Mouse (Mus musculus): Measurements from ENCODE around the gene Gapdh. TPM values are rescaled to one million over a fixed set of nuclear protein-coding genes. Genes with fewer than 3 reads are reported as not detected.

Gene Gapdh
- polyA plus RNA-seq, 1 experiment from 2014 or later: 1,531 TPM

DNA sequence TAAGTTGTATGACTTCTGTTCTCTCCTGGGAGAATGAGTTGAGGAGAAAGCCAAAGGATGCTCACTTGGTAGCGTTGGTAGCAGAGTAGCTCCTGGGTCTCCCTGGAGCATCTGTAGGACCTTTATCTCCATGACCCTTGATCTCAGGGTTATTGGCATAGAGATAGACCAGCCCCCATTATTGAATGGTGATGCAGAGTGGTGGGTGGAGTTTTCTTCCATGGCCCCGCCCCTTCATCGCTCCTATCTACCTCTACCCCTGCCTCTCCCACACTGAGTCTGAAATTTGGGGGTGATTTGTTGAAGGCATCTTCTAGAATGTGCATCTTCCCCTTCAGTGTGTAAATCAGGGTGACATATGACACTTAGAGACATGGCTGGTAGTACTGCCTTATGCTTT, 9.8 kb downstream of the Gapdh start:
- Histone ChIP-seq H3K27ac (replicated peaks) (no peak overlapping the region), H3K27me3 (no peaks in the 10 kb centered on the region), H3K9ac (no peak overlapping the region), H3K36me3 (peaks cover 60% of the 10 kb centered on the region), H3K4me2 (no peak overlapping the region), H3K4me3 (no peak overlapping the region), H3K9me3 (no peaks in the 10 kb centered on the region), H3K4me1 (replicated peaks) (peaks cover 2% of the 10 kb centered on the region)
- ATAC-seq (ENCODE audit: low FRiP score, low read depth): no peak
- WGBS: 92% methylated on average over 3 of the region's 3 CpGs

GRCm38 (mm10) chr6:125155262-125155661, 11.0 kb downstream of the Gapdh start:
- H3K36me3 ChIP-seq: peaks cover 55% of the 10 kb centered on the region

DNA sequence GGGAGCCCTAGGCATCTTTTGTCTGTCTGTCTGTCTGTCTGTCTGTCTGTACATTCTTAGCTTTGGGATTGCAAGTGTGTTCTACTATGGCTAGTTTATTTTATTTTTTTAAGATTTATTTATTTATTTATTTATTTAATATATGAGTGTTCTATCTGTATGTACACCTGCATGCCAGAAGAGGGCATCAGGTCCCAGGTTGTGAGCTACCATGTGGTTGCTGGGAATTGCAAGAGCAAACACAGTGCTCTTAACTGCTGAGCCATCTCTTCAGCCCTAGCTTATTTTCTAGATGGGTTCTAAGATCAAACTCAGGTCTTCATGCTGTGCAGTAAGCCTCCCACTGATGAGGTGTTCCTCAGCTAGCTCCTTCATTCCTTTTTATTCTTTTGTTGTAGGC, 11.7 kb downstream of the Gapdh start:
- no peak overlapping the region for H3K4me2 ChIP-seq
- no peak overlapping the region for H3K27ac ChIP-seq (replicated peaks)
- H3K36me3 ChIP-seq: peaks cover 48% of the 10 kb centered on the region
- no peaks in the 10 kb centered on the region for H3K27me3 ChIP-seq
- no peak overlapping the region for H3K4me3 ChIP-seq
- no peaks in the 10 kb centered on the region for H3K9me3 ChIP-seq
- H3K9ac ChIP-seq: no peak overlapping the region
- no peak for ATAC-seq (ENCODE audit: low FRiP score, low read depth)
- peaks cover 3% of the 10 kb centered on the region for H3K4me1 ChIP-seq (replicated peaks)

More at GRCm38 (mm10) chr6:125155262-125155661, 11.0 kb downstream of the Gapdh start:
- Histone ChIP-seq H3K4me2 (no peak overlapping the region), H3K27me3 (no peaks in the 10 kb centered on the region), H3K9ac (no peak overlapping the region), H3K27ac (replicated peaks) (no peak overlapping the region), H3K9me3 (no peaks in the 10 kb centered on the region), H3K4me3 (no peak overlapping the region), H3K4me1 (replicated peaks) (no peaks in the 10 kb centered on the region)
- ATAC-seq (ENCODE audit: low FRiP score, low read depth): no peak
- 82% methylated on average over 8 of the region's 8 CpGs for WGBS

DNA sequence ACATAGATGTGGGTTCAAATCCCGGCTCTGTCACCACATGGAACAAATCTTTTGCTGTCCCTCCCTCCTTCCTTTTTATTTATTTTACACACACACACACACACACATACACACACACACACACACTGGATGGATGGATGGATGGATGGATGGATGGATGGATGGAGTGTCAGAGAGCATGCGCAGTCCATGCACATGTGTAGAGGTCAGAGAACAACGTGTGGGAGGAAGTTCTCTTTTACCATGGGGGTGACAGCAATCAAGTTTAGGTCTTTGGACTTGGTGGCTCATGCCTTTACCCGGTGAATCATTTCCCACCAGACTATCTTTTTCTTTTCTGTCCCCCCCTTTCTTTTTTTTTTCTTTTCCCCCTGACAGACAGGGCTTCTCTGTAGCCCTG, 12.6 kb downstream of the Gapdh start:
- H3K4me3 ChIP-seq: no peak overlapping the region
- H3K27me3 ChIP-seq: no peaks in the 10 kb centered on the region
- ATAC-seq (ENCODE audit: low FRiP score, low read depth): no peak
- peaks cover 40% of the 10 kb centered on the region for H3K36me3 ChIP-seq
- H3K4me2 ChIP-seq: no peak overlapping the region
- 92% methylated on average over 4 of the region's 4 CpGs for WGBS
- H3K9ac ChIP-seq: no peak overlapping the region
- H3K27ac ChIP-seq (replicated peaks): no peak overlapping the region
- no peaks in the 10 kb centered on the region for H3K9me3 ChIP-seq
- H3K4me1 ChIP-seq (replicated peaks): peaks cover 12% of the 10 kb centered on the region

DNA sequence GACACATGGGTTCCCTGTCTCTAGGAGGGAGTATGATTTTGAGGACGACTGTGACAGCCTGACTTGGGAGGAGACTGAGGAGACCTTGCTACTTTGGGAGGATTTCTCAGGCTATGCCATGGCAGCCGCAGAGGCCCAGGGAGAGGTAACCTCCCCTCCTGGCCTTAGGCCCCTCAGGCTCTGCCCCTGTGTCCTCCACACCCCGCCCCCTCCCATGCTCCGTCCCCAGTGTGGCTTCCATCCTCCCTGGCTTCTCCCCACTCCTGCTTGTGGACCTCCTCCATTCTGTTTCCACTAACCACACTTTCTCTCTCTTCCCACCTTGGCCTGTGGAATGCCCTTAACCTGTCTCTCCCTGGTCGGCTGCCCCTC, 13.3 kb downstream of the Gapdh start:
- Histone ChIP-seq H3K36me3 (peaks cover 37% of the 10 kb centered on the region), H3K27ac (replicated peaks) (no peak overlapping the region), H3K27me3 (no peaks in the 10 kb centered on the region), H3K4me1 (replicated peaks) (peaks cover 19% of the 10 kb centered on the region), H3K9me3 (no peaks in the 10 kb centered on the region), H3K4me3 (no peak overlapping the region), H3K9ac (no peak overlapping the region), H3K4me2 (no peak overlapping the region)
- WGBS: 91% methylated on average over 5 of the region's 5 CpGs
- no peak for ATAC-seq (ENCODE audit: low FRiP score, low read depth)

- WGBS: 82% methylated on average over 22 of the region's 22 CpGs
- Histone ChIP-seq H3K27me3 (no peaks in the 10 kb centered on the region), H3K4me3 (no peak overlapping the region), H3K9me3 (no peaks in the 10 kb centered on the region), H3K4me1 (replicated peaks) (peaks cover 25% of the 10 kb centered on the region), H3K9ac (no peak overlapping the region), H3K27ac (replicated peaks) (no peak overlapping the region), H3K36me3 (peaks cover 33% of the 10 kb centered on the region), H3K4me2 (no peak overlapping the region)
- ATAC-seq (ENCODE audit: low FRiP score, low read depth): no peak
These were observed 13.9 kb downstream of the Gapdh start for GRCm38 (mm10) chr6:125152212-125153017.

GRCm38 (mm10) chr6:125149569-125149950, 16.7 kb downstream of the Gapdh start:
- H3K4me2 ChIP-seq: no peak overlapping the region

GRCm38 (mm10) chr6:125148926-125149568, 17.2 kb downstream of the Gapdh start:
- Histone ChIP-seq H3K27ac (replicated peaks) (peak overlapping the region; percentile 20; the same call in 1 of the 2 replicates), H3K4me2 (peak overlapping the region; percentile 75; the same call in 1 of the 2 replicates), H3K36me3 (peaks cover 30% of the 10 kb centered on the region), H3K9ac (no peak overlapping the region), H3K9me3 (no peaks in the 10 kb centered on the region), H3K4me1 (replicated peaks) (peaks cover 52% of the 10 kb centered on the region), H3K27me3 (no peaks in the 10 kb centered on the region), H3K4me3 (no peak overlapping the region)
- WGBS: 75% methylated on average over 16 of the region's 16 CpGs
- no peak for ATAC-seq (ENCODE audit: low FRiP score, low read depth)

More at GRCm38 (mm10) chr6:125149569-125149950, 16.7 kb downstream of the Gapdh start:
- H3K27me3 ChIP-seq: no peaks in the 10 kb centered on the region
- no peak for ATAC-seq (ENCODE audit: low FRiP score, low read depth)
- H3K36me3 ChIP-seq: peaks cover 28% of the 10 kb centered on the region
- no peaks in the 10 kb centered on the region for H3K9me3 ChIP-seq
- H3K4me3 ChIP-seq: no peak overlapping the region
- WGBS: 60% methylated on average over 7 of the region's 7 CpGs
- H3K4me1 ChIP-seq (replicated peaks): peaks cover 48% of the 10 kb centered on the region
- no peak overlapping the region for H3K9ac ChIP-seq
- H3K27ac ChIP-seq (replicated peaks): no peak overlapping the region

DNA sequence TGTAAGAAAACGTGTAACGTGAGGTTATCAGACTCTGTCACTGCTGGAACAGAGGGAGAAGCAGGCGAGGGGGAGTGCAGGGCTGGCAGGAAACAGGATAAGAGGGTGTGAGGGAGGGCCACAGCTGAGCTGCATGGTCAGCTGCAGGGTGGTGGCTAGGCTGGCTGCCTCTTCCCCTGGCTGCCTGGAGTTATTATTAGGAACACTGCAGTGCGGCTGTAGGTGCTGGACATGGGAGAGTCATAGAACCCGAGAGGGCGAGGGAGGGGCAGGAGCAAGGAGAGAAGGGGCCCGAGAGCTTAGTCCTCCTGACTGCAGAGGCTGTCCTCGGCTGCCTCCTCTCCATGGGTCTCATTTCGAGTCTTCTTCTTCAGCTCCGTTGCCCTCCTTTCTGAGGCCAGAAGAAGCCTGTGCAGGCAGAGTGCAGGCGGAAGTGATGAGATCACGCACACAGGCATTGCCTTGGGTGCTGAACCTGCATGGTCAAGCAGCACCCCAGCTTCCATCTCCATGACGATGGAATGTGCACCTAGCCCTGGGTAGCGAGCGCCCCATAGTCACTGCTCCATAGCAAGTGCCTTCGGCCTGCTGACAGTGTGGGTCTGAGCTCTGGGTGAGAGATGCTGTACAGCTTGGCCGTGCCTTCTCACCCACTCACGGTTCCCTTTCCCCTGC, 17.9 kb downstream of the Gapdh start:
- H3K9me3 ChIP-seq: no peaks in the 10 kb centered on the region
- H3K27ac ChIP-seq (replicated peaks): peak overlapping the region; percentile 20; the same call in 1 of the 2 replicates
- peak overlapping the region; percentile 32 for H3K9ac ChIP-seq
- WGBS: 67% methylated on average over 18 of the region's 18 CpGs
- peak overlapping the region; percentile 75 for H3K4me2 ChIP-seq
- no peaks in the 10 kb centered on the region for H3K27me3 ChIP-seq
- H3K4me3 ChIP-seq: no peak overlapping the region
- no peak for ATAC-seq (ENCODE audit: low FRiP score, low read depth)
- H3K4me1 ChIP-seq (replicated peaks): peaks cover 52% of the 10 kb centered on the region
- peaks cover 29% of the 10 kb centered on the region for H3K36me3 ChIP-seq

- Histone ChIP-seq H3K36me3 (peaks cover 21% of the 10 kb centered on the region), H3K27ac (replicated peaks) (0 out of 2 replicates have a peak overlapping the region, but pooled peaks have one; percentile 16), H3K9ac (peak overlapping the region; percentile 38), H3K4me3 (peak overlapping the region; percentile 86), H3K4me1 (replicated peaks) (peaks cover 52% of the 10 kb centered on the region), H3K27me3 (no peaks in the 10 kb centered on the region), H3K4me2 (peak overlapping the region; percentile 75), H3K9me3 (no peaks in the 10 kb centered on the region)
- ATAC-seq (ENCODE audit: low FRiP score, low read depth): no peak
- WGBS: 43% methylated on average over 10 of the region's 10 CpGs
These were observed 18.9 kb downstream of the Gapdh start for GRCm38 (mm10) chr6:125147329-125147728.

- Histone ChIP-seq H3K9me3 (no peaks in the 10 kb centered on the region), H3K4me3 (peak overlapping the region; percentile 86), H3K36me3 (peaks cover 21% of the 10 kb centered on the region), H3K4me1 (replicated peaks) (peaks cover 52% of the 10 kb centered on the region), H3K9ac (peak overlapping the region; percentile 92), H3K27me3 (no peaks in the 10 kb centered on the region), H3K4me2 (peak overlapping the region; percentile 75), H3K27ac (replicated peaks) (0 out of 2 replicates have a peak overlapping the region, but pooled peaks have one; percentile 16)
- WGBS: 76% methylated on average over 4 of the region's 4 CpGs
- ATAC-seq (ENCODE audit: low FRiP score, low read depth): no peak
These were observed 19.5 kb downstream of the Gapdh start for GRCm38 (mm10) chr6:125146797-125147196.

DNA sequence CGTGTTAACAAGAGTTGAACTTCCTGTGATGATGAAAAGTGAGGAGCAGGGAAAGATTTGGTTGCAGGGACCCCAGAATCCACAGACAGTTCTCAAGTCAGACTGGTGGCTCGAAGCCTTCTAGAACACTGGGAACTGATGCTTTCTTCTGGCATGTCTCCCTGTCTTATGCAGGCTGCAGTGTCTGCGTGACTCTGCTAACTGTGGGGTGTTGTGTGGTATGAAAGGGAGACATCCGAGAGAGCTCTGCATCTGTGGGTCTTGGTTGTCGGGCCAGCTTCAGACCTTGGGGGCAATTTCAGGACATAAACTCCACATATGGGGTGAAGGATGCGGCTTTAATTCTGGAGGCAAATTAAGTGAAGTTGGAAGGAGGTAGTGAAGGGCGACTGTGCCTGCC, 20.1 kb downstream of the Gapdh start:
- Histone ChIP-seq H3K27me3 (no peaks in the 10 kb centered on the region), H3K36me3 (peaks cover 26% of the 10 kb centered on the region), H3K27ac (replicated peaks) (0 out of 2 replicates have a peak overlapping the region, but pooled peaks have one; percentile 29), H3K4me3 (peak overlapping the region; percentile 86), H3K4me1 (replicated peaks) (peaks cover 52% of the 10 kb centered on the region), H3K9me3 (no peaks in the 10 kb centered on the region), H3K9ac (peak overlapping the region; percentile 92), H3K4me2 (peak overlapping the region; percentile 75)
- no peak for ATAC-seq (ENCODE audit: low FRiP score, low read depth)
- 42% methylated on average over 7 of the region's 7 CpGs for WGBS
